Mouse (Mus musculus): Measurements from ENCODE around the gene App.

App gene

DNA sequence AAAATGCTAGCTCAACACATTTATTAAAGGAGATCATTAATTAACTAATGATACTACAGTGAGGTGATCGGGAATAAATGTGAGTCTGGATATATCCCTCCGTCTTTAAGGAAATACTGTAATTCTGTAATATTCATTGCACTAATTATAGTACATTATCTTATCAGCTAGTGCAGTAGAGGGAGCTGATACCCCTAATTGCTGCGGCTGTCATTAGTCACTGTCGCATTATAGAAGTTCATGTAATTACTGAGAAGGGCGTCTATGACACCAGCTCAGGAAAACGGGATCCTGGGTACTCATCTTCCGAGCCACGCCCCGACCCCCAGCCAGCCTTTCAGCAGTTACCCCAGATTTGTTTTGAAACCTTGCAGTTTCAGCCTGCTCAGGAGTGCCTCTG lies 209.6 kb downstream of the App start:
- no peak for DNase-seq

DNA sequence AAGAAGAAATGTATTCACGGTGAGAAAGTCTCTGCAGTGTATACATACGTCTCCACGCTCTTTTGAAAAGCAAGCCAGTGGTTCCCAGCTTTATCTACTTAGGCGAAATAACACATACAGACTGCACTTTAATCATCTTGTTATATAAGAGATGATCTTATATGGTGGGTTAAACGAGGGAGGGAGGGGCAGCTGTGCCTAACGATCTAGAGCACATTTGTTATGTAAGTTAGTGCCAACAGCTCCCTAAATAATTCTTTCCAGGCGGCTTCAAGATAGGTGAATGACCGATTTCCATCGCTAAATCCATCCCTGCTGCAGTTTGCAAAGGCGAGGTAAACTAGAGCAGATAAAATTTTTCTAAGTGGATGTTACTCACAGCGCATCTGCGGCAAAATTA lies 210.0 kb downstream of the App start:
- no peak for DNase-seq

DNA sequence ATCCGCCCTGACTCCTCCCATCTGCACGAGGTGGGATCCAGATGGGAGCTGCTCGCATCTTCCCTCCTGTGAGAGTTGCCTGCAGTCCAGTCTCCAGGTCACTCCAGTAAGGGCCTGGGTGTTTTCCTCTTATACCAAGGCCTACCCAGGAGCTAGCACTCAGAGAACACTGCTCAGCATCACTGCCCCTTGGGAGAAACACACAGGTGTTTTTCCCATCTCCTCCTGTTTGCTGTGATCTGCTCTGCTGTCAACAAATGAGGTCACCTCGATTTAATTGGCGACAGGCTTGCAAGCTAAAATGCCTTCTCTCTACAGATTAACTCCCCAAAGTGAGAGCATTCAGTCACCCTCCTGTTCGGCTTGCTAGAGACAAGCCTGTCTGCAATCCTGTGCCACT lies 216.3 kb downstream of the App start:
- no peak for DNase-seq

DNA sequence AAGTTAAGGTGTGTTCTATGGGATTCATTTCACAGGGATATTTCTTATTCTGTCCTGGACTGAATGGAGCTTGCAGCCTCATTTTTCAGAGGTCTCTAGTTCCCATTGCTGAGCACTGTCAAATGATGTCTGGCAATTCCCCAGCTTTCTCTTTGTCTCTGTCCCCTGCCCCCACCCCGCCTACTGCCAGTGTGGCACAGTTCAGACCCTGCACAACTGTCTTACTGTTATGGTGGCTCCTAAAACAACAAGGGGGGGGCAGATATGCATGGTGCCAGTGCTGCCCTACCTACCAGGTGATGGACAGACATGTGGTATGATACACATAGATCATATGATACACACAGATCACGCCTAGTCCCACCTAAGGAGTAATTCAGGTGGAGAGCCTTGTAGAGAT lies 216.9 kb downstream of the App start:
- no peak for DNase-seq

DNA sequence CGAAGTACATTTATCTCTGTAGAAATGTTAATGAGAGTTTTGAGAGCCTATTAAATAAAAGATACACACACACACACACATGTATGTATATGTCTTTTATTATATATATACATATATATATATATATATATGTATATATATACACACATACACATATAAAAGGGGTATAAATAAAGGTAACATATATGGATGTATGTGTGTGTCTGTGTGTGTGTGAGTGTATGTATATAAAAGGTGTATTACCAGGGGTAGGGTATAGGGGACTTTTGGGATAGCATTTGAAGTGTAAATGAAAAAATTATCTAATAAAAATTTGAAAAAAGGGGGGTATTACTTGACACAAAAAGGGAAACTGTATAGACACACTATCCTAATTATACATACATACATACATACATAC lies 217.7 kb downstream of the App start:
- no peak for DNase-seq

DNA sequence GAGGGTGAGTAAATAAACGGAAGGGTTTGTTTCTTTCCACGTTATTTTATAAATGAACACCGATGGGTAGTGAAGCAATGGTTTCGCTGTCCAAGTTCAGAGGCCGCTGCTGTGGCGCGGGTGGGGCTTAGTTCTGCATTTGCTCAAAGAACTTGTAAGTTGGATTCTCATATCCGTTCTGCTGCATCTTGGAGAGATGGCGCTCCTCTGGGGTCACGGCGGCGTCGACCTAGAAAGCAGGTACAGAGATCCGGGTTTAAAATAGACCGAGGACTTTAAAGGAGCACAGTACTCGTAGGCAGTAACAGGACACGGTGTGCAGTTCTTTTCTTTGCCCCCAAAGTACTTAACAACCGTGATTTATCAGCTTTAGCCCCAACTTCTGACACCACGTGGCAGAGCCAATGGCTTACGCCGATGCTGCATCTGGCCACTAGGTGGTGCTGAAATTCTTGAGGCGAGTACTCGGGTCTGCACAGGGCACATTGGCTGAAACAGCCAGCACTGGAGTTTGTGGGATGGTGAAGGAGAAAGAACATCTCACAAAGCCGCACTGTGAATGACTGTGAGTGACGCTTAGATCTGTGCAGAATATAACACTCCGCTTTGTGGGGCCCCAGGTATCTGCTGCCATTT lies 218.2 kb downstream of the App start:
- peak; percentile 88 for DNase-seq

DNA sequence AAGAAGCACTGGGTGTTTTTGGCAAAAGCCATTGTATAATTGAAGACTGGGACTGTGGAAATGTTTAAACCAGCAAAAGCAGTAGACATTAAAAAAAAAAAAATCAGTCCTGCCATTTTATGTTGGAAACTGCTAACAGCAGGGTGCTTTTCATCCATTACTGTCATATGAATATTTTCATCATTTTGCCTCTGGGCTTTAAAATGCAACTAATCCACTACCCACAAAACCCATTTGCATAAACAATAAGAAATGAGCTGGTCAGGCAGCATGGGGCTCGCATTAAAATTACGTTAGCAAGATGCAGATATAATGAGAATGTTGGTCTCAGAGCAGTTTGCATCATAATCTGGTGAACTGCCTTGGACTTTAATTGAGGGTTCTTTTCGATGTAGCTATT lies 242.5 kb downstream of the App start:
- no peak for DNase-seq

DNA sequence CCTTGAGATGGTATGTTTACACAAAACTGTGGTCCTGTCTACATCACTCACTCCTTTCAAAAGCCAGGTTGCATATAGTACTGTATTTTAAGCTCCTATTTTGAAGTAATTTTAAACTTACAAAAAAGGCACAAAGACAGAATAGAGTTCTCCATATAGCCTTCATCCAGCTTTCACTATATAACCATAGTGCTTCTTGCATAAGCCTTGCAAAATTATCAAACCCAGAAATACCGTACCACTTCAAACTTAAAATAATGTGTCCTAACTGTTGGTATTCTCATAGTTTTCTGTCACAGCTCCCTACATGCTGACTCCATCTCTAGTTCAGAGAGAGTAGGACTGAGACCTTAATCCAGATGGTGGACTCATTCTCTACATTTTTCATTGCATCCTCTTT lies 245.7 kb downstream of the App start:
- DNase-seq: no peak

DNA sequence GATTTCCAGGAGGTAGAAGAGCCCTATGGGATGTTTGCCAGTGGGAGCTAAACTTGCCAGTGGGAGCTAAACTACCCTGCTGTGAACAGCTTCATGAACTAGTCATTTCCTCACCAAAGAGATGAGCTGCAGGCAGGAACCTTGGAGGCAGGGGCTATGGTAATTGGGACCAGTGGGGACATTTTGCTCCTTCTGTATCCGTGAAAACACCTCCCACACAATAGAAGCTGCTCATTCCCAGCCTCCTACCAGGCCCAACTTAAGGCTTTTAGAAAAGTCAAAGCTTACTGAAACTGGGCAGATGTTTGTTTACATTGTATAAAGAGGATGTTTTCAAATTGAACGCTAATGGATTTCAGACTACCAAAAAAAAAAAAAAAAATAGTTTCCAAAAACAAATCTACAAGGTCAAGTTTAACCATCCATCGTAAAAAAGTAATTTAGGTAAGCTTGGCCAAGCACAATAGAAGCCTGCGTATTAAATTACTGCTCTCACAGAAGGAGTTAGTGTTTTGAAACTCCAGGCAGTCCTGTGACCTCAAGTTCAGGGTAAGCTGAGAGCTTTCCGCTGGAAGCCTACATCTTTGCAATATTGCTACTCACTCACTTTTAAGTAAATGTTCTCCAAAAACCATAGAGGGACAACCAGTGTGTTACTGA lies 253.8 kb downstream of the App start:
- DNase-seq: no peak

DNA sequence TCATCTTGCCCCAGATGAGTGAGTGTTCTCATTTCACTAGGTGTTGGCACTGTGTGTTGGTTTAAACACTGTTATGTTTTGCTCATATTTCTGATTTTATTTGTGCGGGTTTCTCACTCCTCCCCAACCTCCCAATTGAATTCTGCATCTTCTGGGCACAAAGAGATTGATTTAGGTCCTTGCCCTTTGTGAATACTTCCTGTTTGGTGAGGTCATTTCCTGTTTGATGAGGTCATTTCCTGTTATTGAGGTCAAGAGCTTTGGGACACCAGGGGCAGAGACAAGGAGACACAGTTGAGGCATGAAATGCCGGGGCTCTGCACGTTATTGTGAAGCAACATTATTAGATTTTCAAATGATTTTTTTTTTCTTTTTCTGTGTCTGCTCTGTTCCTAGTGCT lies 254.5 kb downstream of the App start:
- DNase-seq: no peak

DNA sequence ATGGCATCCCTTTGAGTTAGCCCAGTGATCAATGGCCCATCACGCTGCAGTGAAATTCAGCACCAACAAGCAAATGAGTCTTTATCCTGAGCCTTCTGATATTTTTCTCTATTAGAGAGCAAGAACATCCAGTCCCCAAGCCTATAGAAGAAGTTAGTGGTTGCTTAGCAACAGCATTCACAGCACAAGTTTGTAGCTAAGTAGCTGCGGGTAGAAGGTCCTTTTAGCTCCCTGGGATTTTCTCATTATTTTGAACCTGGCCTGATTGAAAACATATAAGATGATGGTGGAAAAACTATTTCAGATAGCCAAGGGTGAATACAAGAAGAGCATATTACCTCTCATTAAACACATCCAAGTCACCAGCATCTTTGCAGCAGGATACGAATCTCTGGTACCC lies 256.8 kb downstream of the App start:
- DNase-seq: peak; percentile 31

DNA sequence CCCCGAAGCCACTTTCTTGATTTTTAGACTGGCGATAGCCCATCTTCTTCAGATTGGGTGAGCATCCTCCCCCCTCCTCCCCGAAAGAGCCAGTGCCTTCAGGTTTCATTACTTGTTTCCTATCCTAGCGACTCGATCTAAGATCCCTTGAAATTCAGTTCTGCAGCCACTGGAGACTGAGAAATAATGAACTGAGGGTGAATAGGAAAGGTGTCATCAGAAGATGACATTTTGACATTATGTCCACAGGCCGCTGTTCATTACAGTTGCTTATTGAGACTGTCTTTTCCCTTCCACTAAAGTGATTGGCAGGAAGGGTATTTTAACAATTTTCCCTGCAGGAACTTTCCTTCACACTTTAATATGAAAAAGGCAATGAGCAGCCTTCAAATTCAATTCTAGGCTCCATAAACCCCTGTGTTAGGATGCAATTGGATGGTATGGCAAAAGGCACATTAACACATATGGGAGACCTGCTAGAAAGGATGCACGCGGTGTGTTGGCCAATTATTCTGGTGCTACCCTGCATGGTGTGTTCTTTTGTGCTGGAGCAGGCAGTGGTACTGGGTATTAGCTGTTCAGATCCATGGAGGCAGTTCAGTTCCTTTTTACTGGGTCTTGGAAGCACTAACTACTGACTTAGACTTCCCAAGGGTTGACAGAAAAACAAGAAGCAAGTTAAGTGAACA lies 261.9 kb downstream of the App start:
- no peak for DNase-seq

DNA sequence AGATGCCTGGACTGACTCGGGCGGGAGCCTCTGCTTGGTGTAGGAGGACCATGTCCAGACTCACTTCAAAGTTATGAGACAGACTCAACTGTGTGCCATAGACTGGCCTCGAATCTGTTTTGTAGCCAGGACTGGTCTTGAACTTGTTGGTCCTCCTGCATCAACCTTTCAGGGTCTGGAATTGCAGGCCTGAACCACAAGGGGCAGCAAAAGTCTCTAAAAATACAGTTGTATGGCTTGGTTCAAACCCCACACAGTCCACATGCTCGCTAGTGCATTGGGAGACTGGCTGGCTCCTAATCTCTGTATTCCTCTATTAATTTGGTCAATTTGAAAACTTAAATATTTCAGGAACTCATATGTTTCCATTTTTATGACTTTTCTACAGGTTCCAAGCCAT lies 270.6 kb downstream of the App start:
- DNase-seq: no peak

Measured in retina, postnatal 1 day (tissue).